Mouse (Mus musculus): ENCODE measurements around the gene H2afy2. TPM values are rescaled to one million over a fixed set of nuclear protein-coding genes. Genes with fewer than 3 reads are reported as not detected.

H2afy2 gene
- polyA plus RNA-seq, 1 experiment from 2014 or later: 168 TPM

DNA sequence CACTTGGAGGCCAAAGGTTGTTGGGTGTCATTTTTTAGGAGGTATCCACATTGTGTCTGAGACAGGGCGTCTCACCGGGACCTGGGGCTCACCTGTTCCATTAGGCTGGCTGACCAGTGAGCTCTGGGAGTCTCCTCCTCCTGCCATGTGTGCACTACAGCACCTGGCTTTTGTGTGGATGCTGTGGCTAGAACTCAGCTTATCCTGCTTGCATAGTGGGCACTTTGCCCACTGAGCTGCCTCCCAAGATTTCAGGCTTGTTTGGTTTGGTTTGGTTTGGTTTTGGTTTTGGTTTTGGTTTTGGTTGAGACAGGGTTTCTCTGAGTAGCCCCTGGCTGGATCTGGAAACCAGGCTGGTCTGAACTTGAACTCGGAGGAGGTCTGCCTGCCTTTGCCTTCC is 61.7 kb downstream of the H2afy2 start:
- Histone ChIP-seq H3K4me2 (replicated peaks) (no peak overlapping the region), H3K27me3 (no peaks in the 10 kb centered on the region), H3K27ac (replicated peaks) (no peak overlapping the region), H3K9me3 (replicated peaks) (no peaks in the 10 kb centered on the region), H3K9ac (no peak overlapping the region), H3K4me3 (replicated peaks) (no peak overlapping the region), H3K36me3 (no peaks in the 10 kb centered on the region), H3K4me1 (no peaks in the 10 kb centered on the region)
- 72% methylated on average over 3 of the region's 3 CpGs for WGBS
- no peak for ATAC-seq (ENCODE audit: insufficient number of reproducible peaks, low FRiP score, low TSS enrichment, low read depth)

DNA sequence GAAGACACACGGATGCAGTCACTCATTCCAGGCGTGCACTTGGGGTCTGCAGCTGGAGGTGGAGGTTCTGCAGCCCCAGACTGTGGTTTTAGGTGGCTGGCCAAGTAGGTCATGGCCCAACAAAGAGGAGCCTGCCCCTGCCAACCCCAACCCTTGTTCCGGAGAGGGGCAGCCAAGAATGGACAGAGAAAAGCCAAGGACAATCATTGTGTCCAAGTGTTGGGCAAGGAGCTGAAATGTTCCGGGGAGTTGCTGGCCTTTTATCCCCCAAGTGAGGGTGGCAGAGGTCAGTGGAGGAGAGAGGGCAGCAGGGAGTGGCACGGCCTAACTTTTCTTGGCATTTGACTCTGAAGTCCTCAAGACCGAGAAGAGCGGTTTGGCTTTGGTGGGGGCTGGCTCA is 63.6 kb downstream of the H2afy2 start:
- no peaks in the 10 kb centered on the region for H3K36me3 ChIP-seq
- no peaks in the 10 kb centered on the region for H3K9me3 ChIP-seq (replicated peaks)
- H3K27ac ChIP-seq (replicated peaks): no peak overlapping the region
- ATAC-seq (ENCODE audit: insufficient number of reproducible peaks, low FRiP score, low TSS enrichment, low read depth): no peak
- H3K27me3 ChIP-seq: no peaks in the 10 kb centered on the region
- no peak overlapping the region for H3K9ac ChIP-seq
- no peak overlapping the region for H3K4me3 ChIP-seq (replicated peaks)
- 91% methylated on average over 7 of the region's 7 CpGs for WGBS
- no peak overlapping the region for H3K4me2 ChIP-seq (replicated peaks)
- peaks cover 3% of the 10 kb centered on the region; the same call in 1 of the 2 replicates for H3K4me1 ChIP-seq

DNA sequence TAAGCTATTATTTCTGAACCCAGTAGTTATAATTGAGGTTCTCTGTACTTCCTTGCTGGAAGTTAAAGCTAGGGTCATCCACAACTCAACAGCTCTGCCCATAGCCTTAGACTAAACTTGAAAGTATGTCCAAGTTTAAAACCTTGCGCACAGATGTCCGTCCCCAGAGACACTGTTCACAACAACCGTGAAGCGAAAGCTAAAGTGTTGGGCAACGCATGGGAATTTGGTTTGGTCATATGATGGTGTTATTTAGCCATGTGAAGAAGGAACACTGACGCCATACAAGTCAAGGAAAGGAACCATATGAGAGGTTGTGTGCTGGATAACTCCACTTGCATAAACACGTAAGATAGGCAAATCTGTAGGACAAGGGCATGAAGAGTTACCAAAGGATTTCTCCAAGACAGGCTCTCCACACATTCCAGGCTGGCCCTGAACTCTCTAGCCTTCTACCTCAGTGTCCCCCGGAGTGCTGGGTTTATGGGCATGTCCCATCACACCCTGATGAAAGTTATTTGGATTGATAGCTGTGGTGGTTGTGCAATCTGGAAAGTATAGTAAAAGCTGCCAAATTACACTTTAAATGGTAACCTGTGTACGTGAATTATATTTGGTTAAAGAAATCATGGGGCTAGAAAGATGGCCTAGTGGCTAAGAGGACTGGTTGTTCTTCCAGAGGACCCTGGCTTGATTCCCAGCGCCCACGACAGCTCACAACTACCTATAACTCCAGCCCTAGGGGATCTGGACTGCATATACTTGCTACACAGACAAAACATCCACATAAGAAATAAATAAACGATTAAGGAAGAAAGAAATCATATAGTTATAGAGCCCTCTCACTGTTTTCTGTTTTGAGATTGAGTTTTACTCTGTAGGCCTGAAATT is 66.3 kb downstream of the H2afy2 start:
- Histone ChIP-seq H3K9ac (no peak overlapping the region), H3K27ac (replicated peaks) (no peak overlapping the region), H3K27me3 (no peaks in the 10 kb centered on the region), H3K36me3 (no peaks in the 10 kb centered on the region), H3K4me3 (replicated peaks) (no peak overlapping the region), H3K4me1 (peaks cover 5% of the 10 kb centered on the region; the same call in 1 of the 2 replicates), H3K4me2 (replicated peaks) (no peak overlapping the region), H3K9me3 (replicated peaks) (no peaks in the 10 kb centered on the region)
- no peak for ATAC-seq (ENCODE audit: insufficient number of reproducible peaks, low FRiP score, low TSS enrichment, low read depth)
- 87% methylated on average over 12 of the region's 12 CpGs for WGBS

DNA sequence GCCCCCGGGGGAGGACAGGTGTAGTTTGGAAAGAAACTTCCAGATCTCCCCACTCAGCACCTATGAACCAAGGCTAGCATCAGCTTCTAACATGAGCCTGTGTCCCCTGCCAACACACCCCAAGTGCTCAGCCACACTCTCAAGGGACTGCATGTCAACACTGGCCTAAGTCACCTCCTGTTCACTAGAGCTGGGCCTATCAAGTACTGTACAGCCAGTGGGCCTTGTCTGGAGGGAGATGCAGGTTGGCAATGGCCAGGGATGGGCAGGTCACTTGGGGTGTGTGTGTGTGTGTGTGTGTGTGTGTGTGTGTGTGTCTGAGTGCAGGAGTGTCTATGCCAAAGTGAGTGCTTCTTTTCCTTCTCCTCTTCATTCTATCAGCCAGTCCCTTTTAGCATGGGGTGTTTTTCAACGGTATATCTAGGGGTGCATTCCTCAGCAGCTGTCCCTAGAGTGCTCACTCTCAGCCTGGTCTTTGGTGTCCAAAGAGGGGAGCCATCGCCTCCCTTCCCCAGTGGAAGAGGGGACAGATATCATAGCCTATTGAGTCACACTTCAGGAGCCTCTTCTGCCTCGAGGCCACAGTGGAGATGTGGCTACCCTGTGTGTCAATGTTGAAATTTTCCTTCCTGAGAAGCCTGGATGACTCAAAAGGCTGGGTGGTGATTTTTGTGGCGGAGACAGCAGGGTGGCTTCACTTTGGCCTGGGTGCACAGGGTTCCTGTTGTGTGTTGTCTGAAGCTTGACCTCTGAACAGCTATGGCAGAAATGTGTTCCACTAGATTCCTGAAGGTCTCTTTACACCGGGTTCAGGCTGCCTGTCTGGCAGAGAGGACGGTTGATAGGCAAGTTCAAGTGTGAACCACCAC is 67.7 kb downstream of the H2afy2 start:
- 72% methylated on average over 7 of the region's 7 CpGs for whole genome bisulfite sequencing
- Histone ChIP-seq H3K4me3 (replicated peaks) (peak overlapping the region; percentile 56), H3K36me3 (no peaks in the 10 kb centered on the region), H3K4me2 (replicated peaks) (peak overlapping the region; percentile 85), H3K4me1 (peaks cover 5% of the 10 kb centered on the region; the same call in 1 of the 2 replicates), H3K9ac (no peak overlapping the region), H3K27me3 (no peaks in the 10 kb centered on the region), H3K27ac (replicated peaks) (no peak overlapping the region), H3K9me3 (replicated peaks) (no peaks in the 10 kb centered on the region)
- ATAC-seq (ENCODE audit: insufficient number of reproducible peaks, low FRiP score, low TSS enrichment, low read depth): no peak

DNA sequence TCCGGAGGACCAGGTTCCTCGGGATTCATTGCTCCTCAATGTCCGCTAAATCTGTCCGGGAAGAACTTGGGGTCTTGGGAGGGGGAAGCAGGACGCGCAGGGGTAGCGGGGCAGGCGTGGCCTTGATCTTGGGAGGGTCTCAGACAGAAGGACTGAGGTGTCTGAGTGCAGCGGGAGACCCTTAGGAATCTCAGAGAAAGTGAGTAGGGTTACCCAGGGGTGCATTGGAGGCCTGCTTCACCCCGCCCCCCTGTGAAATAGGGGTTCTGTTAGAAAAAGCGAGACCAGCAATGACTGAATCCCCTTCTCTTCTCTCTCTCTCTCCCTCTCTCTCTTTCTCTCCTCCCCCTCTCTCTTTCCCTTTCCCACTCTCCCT is 68.5 kb downstream of the H2afy2 start:
- Histone ChIP-seq H3K4me2 (replicated peaks) (peak overlapping the region; percentile 85), H3K27ac (replicated peaks) (no peak overlapping the region), H3K9me3 (replicated peaks) (no peaks in the 10 kb centered on the region), H3K4me1 (peaks cover 5% of the 10 kb centered on the region; the same call in 1 of the 2 replicates), H3K4me3 (replicated peaks) (peak overlapping the region; percentile 56), H3K9ac (peak overlapping the region; percentile 33; the same call in 1 of the 2 replicates), H3K27me3 (no peaks in the 10 kb centered on the region), H3K36me3 (no peaks in the 10 kb centered on the region)
- WGBS: 3% methylated on average over 11 of the region's 11 CpGs
- ATAC-seq (ENCODE audit: insufficient number of reproducible peaks, low FRiP score, low TSS enrichment, low read depth): peak; percentile 47

DNA sequence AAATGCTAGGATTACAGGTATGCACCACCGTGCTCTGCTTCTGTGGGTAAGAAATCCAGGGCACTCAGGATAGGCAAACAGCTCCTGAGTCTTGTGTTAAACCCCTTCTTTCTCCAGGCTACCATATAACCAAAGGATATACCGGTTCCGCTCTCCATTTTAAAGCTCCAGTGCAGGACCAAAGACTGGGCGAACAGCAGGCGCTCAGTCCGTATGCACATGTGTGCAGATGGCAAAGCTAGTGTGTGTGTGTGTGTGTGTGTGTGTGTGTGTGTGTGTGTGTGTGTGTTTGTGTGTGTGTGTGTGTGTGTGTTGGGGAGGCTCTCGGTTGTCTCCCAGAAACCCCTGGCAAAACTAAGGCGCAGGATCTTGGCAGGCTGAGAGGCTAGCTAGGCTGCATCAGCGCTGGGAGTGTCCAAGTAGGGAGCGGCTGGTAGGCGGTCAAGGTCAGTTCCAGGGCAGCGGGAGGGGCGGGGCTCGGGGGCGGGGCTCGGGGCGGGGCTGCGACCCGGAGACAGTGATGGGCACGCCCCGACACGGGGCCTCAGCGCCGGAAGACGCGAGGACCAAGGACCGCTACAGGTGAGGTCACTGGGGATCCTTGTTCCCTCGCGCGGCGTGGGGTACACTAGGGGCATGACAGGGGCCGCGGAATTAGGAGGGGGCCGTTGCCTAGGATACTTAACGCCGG is 69.0 kb downstream of the H2afy2 start, which contains the start of gene Aifm2:
Gene Aifm2, plus strand, starts transcription at position 493 of the 691 bp plus-strand sequence.
- Histone ChIP-seq H3K9ac (peak within 1 kb of the TSS; percentile 33; the same call in 1 of the 2 replicates), H3K4me1 (peaks cover 5% of the 10 kb centered on the region; the same call in 1 of the 2 replicates), H3K4me3 (replicated peaks) (peak within 1 kb of the TSS; percentile 56), H3K4me2 (replicated peaks) (peak within 1 kb of the TSS; percentile 85), H3K9me3 (replicated peaks) (no peaks in the 10 kb centered on the region), H3K27ac (replicated peaks) (no peak within 1 kb of the TSS), H3K27me3 (no peaks in the 10 kb centered on the region), H3K36me3 (no peaks in the 10 kb centered on the region)
- WGBS: 13% methylated on average over 33 of the region's 36 CpGs
- ATAC-seq (ENCODE audit: insufficient number of reproducible peaks, low FRiP score, low TSS enrichment, low read depth): peak; percentile 77

DNA sequence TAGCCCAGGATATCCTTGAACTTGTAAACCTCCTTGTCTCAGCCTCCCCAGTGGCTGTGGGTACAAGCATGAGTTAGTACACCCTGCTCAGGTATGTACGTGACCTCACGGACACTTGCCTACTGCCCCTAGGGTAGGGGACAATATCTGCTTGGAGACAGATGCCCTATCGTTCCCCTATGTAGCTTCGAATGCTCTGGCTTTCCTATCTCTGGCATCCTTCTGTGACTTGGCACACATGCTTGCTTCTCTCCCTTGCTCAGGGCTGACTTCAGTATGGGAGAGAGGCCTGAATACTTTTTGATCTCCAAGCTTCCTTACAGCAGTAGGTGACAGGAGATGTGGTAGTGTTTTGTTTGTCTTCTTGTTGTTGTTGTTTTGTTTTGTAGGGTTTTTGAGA is 69.8 kb downstream of the H2afy2 start:
- Histone ChIP-seq H3K27me3 (no peaks in the 10 kb centered on the region), H3K9ac (no peak overlapping the region), H3K4me1 (peaks cover 5% of the 10 kb centered on the region; the same call in 1 of the 2 replicates), H3K27ac (replicated peaks) (no peak overlapping the region), H3K9me3 (replicated peaks) (no peaks in the 10 kb centered on the region), H3K4me2 (replicated peaks) (no peak overlapping the region), H3K4me3 (replicated peaks) (no peak overlapping the region), H3K36me3 (no peaks in the 10 kb centered on the region)
- no peak for ATAC-seq (ENCODE audit: insufficient number of reproducible peaks, low FRiP score, low TSS enrichment, low read depth)
- WGBS: 89% methylated on average over 4 of the region's 4 CpGs

DNA sequence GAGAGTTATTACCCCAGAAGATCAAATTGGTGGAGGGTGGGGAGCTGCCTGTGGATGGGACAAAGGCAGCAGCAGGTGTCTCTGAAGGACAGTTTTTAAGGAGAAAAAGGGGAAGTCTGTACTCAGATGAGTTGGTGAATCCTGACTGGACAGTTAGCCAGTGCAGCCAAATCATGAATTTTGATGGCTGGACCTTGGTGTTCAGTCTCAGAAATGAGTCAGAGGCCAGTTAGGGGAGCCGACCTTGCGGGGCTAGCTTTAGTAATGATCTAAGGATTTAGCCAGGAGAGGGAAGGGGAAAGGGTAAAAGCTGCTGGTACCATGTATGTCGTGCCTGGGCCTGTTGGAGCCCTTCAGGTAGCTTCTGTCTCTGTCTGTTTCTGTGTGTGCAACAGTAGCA is 70.3 kb downstream of the H2afy2 start:
- ATAC-seq (ENCODE audit: insufficient number of reproducible peaks, low FRiP score, low TSS enrichment, low read depth): no peak
- Histone ChIP-seq H3K9me3 (replicated peaks) (no peaks in the 10 kb centered on the region), H3K9ac (no peak overlapping the region), H3K27ac (replicated peaks) (no peak overlapping the region), H3K4me1 (peaks cover 5% of the 10 kb centered on the region; the same call in 1 of the 2 replicates), H3K4me3 (replicated peaks) (no peak overlapping the region), H3K4me2 (replicated peaks) (no peak overlapping the region), H3K36me3 (no peaks in the 10 kb centered on the region), H3K27me3 (no peaks in the 10 kb centered on the region)
- 57% methylated on average over 3 of the region's 3 CpGs for WGBS

DNA sequence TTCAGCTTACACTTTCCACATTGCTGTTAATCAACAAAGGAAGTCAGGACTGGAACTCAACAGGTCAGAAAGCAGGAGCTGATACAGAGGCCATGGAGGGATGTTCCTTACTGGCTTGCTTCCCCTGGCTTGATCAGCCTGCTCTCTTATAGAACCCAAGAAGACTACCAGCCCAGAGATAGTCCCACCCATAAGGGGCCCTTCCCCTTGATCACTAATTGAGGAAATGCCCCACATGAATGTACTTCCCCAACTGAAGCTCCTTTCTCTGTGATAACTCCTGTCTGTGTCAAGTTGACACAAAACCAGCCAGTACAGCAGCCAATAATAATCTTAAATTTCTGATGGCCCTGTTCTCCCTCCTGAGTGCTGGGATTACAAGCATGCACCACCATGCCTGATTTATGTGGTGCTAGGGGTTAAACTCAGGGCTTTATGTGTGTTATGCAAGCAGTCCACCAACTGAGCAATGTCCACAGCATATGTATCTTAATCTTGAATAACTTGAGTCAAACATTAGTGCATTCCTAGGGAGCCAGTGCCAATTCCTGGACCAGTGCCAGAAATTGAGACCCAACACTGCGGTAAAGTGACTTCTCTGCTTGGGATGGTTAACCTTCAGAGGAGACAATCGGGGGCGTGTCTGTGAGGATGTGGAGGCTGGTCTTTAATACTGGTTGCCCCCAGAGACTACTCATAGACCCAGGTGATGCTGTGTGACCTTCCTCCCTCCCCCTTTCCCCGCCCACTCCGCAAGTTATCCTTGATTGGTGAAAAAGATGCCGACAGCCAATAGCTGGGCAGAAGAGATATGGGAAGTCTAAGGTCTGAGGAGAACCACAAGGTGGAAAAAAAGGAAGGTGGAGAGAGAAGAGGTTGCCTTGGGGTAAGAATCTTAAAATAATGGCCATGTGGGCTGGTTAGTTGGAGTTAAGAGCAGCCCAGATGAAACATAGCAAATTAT is 77.3 kb downstream of the H2afy2 start:
- H3K4me3 ChIP-seq (replicated peaks): no peak overlapping the region
- H3K36me3 ChIP-seq: peaks cover 20% of the 10 kb centered on the region
- H3K27ac ChIP-seq (replicated peaks): no peak overlapping the region
- H3K9me3 ChIP-seq (replicated peaks): no peaks in the 10 kb centered on the region
- H3K4me1 ChIP-seq: no peaks in the 10 kb centered on the region
- no peak overlapping the region for H3K9ac ChIP-seq
- WGBS: 72% methylated on average over 6 of the region's 6 CpGs
- ATAC-seq (ENCODE audit: insufficient number of reproducible peaks, low FRiP score, low TSS enrichment, low read depth): no peak
- H3K4me2 ChIP-seq (replicated peaks): no peak overlapping the region
- no peaks in the 10 kb centered on the region for H3K27me3 ChIP-seq

DNA sequence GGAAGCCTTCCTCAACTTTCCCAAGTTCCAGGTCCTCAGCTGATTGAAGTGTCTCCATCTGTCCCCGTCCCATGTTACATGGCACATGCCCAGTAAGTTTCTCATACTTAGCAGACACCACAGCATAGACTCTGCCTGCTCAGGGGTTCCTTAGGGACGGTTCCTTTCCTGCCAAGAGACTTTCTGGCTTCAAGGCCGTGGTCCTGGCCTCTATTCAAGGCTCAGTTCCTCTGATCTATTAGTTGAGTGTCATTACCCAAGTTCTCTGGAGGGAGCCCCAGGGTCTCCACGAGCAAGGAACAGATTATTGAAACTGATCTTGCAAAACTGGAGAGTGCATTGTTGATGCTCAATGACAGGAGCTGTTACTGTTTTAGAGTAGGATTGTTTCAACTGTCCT is 79.3 kb downstream of the H2afy2 start:
- ATAC-seq (ENCODE audit: insufficient number of reproducible peaks, low FRiP score, low TSS enrichment, low read depth): 0 out of 2 replicates have a peak, but pooled peaks have one; percentile 2
- Histone ChIP-seq H3K4me1 (no peaks in the 10 kb centered on the region), H3K36me3 (peaks cover 26% of the 10 kb centered on the region), H3K4me3 (replicated peaks) (no peak overlapping the region), H3K4me2 (replicated peaks) (no peak overlapping the region), H3K9ac (no peak overlapping the region), H3K9me3 (replicated peaks) (no peaks in the 10 kb centered on the region), H3K27me3 (no peaks in the 10 kb centered on the region), H3K27ac (replicated peaks) (no peak overlapping the region)
- WGBS: 71% methylated on average over 4 of the region's 4 CpGs
